Mouse (Mus musculus) neutrophil, adult 65 days (primary cell): Measurements from ENCODE around the gene Gm44511. TPM values are rescaled to one million over a fixed set of nuclear protein-coding genes. Genes with fewer than 3 reads are reported as not detected.

Experiments
- total RNA-seq: library from RNA; stranded (reverse); gene quantifications from 2 replicates; pipeline ENCODE4 v1.2.4, GENCODE M21; 2023

The Gm44511 gene
- not detected in 2 replicates for total RNA-seq

GRCm38 (mm10) chr6:128826132-128826531 is at the start of gene Gm44511, which contains the start of gene Klrb1b:
Gm44511 (minus strand) TSS chr6:128826315.
Klrb1b (minus strand) TSS chr6:128826331.

GRCm38 (mm10) chr6:128789115-128789514 is 37.0 kb downstream of the Gm44511 start, which contains the start of gene Klrb1c:
Klrb1c (minus strand) TSS chr6:128789215.

Other genes with a start within 250 kb of the Gm44511 start
- gene A2ml1, start 244.7 kb downstream of the Gm44511 start, total RNA-seq = not detected in 2 replicates
- gene Klrb1a, start 202.8 kb downstream of the Gm44511 start, total RNA-seq = not detected in 2 replicates
- not detected in 2 replicates for gene Clec2h, start 163.9 kb downstream of the Gm44511 start, total RNA-seq
- gene Klrb1, start 103.3 kb downstream of the Gm44511 start, total RNA-seq = not detected in 2 replicates
- 0.16 TPM in 1 of 2 replicates, not detected in the other for gene Klrb1c, start 37.1 kb downstream of the Gm44511 start, total RNA-seq
- gene Klrb1b, start within 50 bp of the Gm44511 start, total RNA-seq = not detected in 2 replicates
- 6.1 and 6.5 TPM in 2 replicates for gene Clec2i, start 61.3 kb upstream of the Gm44511 start, total RNA-seq
- 20.0 and 27.4 TPM in 2 replicates for gene BC035044, start 64.8 kb upstream of the Gm44511 start, total RNA-seq
- 1.4 and 2.7 TPM in 2 replicates for gene Clec2g, start 108.1 kb upstream of the Gm44511 start, total RNA-seq
- gene Klrb1f, start 219.6 kb upstream of the Gm44511 start, total RNA-seq = 10.7 and 13.9 TPM in 2 replicates